Mouse (Mus musculus) embryonic facial prominence, embryonic 14.5 days (tissue): Measurements from ENCODE around the gene Sult2b1. TPM values are rescaled to one million over a fixed set of nuclear protein-coding genes. Genes with fewer than 3 reads are reported as not detected.

Source experiments
- ATAC-seq: fragments of 200-750 bp; cut with Nextera tagmentation; 2 replicates; pipeline ENCODE4 v1.8.0; 2017; ENCODE audit warnings: low read depth, moderate number of reproducible peaks, moderate TSS enrichment
- DNase-seq: peaks from one replicate; pipeline ENCODE4 v3.0.0-alpha.2; 2015; ENCODE audit warnings: low spot score
- H3K27ac ChIP-seq: fragments of 300-500 bp; sonication (generic); replicated peaks from 2 replicates; pipeline ENCODE4 v1.5.1; 2014; ENCODE audit warnings: low read depth, mild to moderate bottlenecking, low read length, moderate library complexity
- H3K27me3 ChIP-seq: fragments of 300-500 bp; sonication (generic); replicated peaks from 2 replicates; pipeline ENCODE4 v1.6.1; 2014; ENCODE audit warnings: low read length; ENCODE audit not compliant: control insufficient read depth, insufficient read depth
- H3K36me3 ChIP-seq: fragments of 300-500 bp; sonication (generic); 2 replicates; pipeline ENCODE4 v1.6.1; 2014; ENCODE audit warnings: low read length, mixed read lengths; ENCODE audit not compliant: control insufficient read depth, insufficient read depth
- H3K4me1 ChIP-seq: fragments of 300-500 bp; sonication (generic); 2 replicates; pipeline ENCODE4 v1.6.1; 2014; ENCODE audit warnings: antibody characterized with exemption, low read length; ENCODE audit not compliant: control insufficient read depth, insufficient read depth
- H3K4me2 ChIP-seq: fragments of 300-500 bp; sonication (generic); 2 replicates; pipeline ENCODE4 v1.6.1; 2014; ENCODE audit warnings: low read depth, mild to moderate bottlenecking, low read length, moderate library complexity, mixed read lengths
- H3K4me3 ChIP-seq: fragments of 300-500 bp; sonication (generic); 2 replicates; pipeline ENCODE4 v1.5.1; 2014; ENCODE audit warnings: low read depth, mild to moderate bottlenecking, low read length
- H3K9ac ChIP-seq: fragments of 300-500 bp; sonication (generic); 2 replicates; pipeline ENCODE4 v1.6.1; 2014; ENCODE audit warnings: low read depth, mild to moderate bottlenecking, low read length, moderate library complexity, mixed read lengths
- H3K9me3 ChIP-seq: fragments of 300-500 bp; sonication (generic); 2 replicates; pipeline ENCODE4 v1.6.1; 2016; ENCODE audit warnings: low read length; ENCODE audit not compliant: control insufficient read depth
- WGBS: fragments of 180-500 bp; shearing (Covaris S2); extraction: QIAGEN DNeasy Blood & Tissue Kit; methylation state at CpG from one replicate; pipeline ENCODE4 v1.1.7; 2014; 5-methylcytosine and 5-hydroxymethylcytosine counted together
- polyA plus RNA-seq: library from polyadenylated mRNA; unstranded; fragments of >200 nt; fragmentation: Nextera tagmentation; extraction: Ambion mirVana; gene quantifications from 2 replicates; pipeline ENCODE4 v1.2.1, GENCODE M21; 2014

The Sult2b1 gene
- polyA plus RNA-seq, 1 experiment from 2014 or later, result 16.3 TPM

- H3K36me3 ChIP-seq, result peaks cover 76% of the 10 kb centered on the region
- no peak for DNase-seq
- no peak overlapping the region for H3K27ac ChIP-seq
Observed at GRCm38 (mm10) chr7:45721642-45722347, 62.7 kb downstream of the Sult2b1 start.

GRCm38 (mm10) chr7:45721234-45721571, 63.3 kb downstream of the Sult2b1 start:
- H3K4me3 ChIP-seq, result no peak overlapping the region
- WGBS, result 79% methylated on average over 7 of the region's 7 CpGs

More at GRCm38 (mm10) chr7:45721642-45722347, 62.7 kb downstream of the Sult2b1 start:
- H3K4me2 ChIP-seq, result no peak overlapping the region
- no peak overlapping the region for H3K4me3 ChIP-seq
- ATAC-seq, result no peak
- H3K4me1 ChIP-seq, result peaks cover 3% of the 10 kb centered on the region
- 56% methylated on average over 13 of the region's 13 CpGs for WGBS
- H3K27me3 ChIP-seq, result no peaks in the 10 kb centered on the region
- H3K9ac ChIP-seq, result no peak overlapping the region
- H3K9me3 ChIP-seq, result no peaks in the 10 kb centered on the region

DNA sequence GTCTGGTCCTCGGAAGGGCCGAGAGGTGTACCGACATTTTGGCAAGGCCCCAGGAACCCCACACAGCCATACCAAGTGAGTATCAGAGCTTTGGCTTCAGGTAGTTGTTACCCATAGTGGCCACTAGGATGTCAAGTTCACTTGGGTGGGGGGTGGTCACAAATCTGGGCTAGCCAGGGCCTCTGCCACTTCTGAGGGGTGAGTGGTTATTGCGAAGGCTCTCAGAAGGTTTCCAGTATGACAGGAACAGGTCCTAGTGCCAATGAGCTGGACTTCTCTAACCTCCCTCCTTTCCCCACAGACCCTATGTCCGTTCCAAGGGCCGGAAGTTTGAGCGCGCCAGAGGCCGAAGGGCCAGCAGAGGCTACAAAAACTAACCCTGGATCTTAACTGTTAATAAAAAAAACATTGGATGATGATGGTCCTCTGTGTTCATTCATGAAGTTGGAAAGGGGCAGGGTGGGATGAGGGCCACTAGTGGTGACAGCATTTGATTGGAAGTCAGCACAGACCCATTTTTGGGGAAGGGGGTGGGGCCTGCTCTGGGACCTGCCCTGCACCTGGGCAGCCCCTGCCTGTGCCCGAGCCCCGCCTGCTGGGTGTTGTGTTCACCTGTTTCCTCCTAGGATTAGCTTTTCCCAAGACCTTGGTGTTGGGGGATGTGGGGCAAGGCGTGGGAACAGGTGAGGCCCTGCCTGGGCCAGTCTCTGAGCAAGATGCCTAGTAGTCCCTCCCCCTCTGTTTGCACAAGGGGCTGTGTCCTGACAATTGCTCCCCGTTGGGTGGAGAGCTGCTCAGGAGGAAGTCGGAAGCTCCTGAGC, 63.8 kb downstream of the Sult2b1 start, which contains the start of gene Fam83e:
Fam83e (plus strand) TSS at position 800 of the 821 bp plus-strand sequence.
- Histone ChIP-seq H3K9ac (peak within 1 kb of the TSS; percentile 19; the same call in 1 of the 2 replicates), H3K4me1 (peaks cover 13% of the 10 kb centered on the region), H3K27ac (no peak within 1 kb of the TSS; the same call in 1 of the 2 replicates), H3K27me3 (no peaks in the 10 kb centered on the region), H3K9me3 (no peaks in the 10 kb centered on the region), H3K4me3 (no peak within 1 kb of the TSS), H3K4me2 (peak within 1 kb of the TSS; percentile 77; the same call in 1 of the 2 replicates), H3K36me3 (peaks cover 64% of the 10 kb centered on the region)
- 70% methylated on average over 11 of the region's 14 CpGs for WGBS
- ATAC-seq, result peak; percentile 32; the same call in 1 of the 2 replicates
- peak; percentile 51 for DNase-seq

More at GRCm38 (mm10) chr7:45721234-45721571, 63.3 kb downstream of the Sult2b1 start:
- no peak overlapping the region for H3K4me2 ChIP-seq
- peaks cover 70% of the 10 kb centered on the region for H3K36me3 ChIP-seq
- no peak for ATAC-seq
- no peaks in the 10 kb centered on the region for H3K9me3 ChIP-seq
- H3K27ac ChIP-seq, result no peak overlapping the region; the same call in 1 of the 2 replicates
- H3K27me3 ChIP-seq, result no peaks in the 10 kb centered on the region
- peaks cover 8% of the 10 kb centered on the region for H3K4me1 ChIP-seq
- H3K9ac ChIP-seq, result no peak overlapping the region
- no peak for DNase-seq

DNA sequence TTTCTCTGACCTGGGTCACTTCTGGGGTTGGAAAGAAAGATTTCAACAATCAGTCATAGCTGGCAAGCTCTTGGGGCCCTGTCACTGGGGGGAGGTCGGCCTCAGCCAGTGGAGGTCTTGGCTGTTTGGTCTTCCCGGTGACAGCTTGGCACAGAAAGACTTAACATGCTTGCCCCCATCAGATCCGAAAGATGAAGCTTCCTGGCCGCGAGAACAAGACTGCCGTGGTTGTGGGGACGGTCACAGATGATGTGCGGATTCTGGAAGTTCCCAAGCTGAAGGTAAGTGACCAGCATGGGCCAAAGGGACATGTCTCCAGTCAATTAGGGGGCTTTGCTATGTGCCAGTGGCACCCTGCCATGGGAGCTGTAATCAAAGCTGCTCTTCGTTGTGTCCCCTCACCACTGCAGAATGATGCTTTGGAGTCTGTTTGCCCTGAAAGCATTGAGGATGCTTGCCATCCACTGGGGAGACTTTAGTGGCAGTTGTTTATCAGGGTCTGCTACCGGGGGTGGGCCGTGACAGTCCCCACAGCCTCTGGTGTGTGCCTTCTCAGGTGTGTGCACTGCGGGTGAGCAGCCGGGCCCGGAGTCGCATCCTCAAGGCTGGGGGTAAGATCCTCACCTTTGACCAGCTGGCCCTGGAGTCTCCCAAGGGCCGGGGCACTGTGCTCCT, 64.6 kb downstream of the Sult2b1 start:
- no peaks in the 10 kb centered on the region for H3K27me3 ChIP-seq
- 90% methylated on average over 15 of the region's 16 CpGs for WGBS
- DNase-seq, result no peak
- peaks cover 56% of the 10 kb centered on the region for H3K36me3 ChIP-seq
- peak overlapping the region; percentile 99 for H3K9ac ChIP-seq
- H3K4me3 ChIP-seq, result peak overlapping the region; percentile 79
- H3K9me3 ChIP-seq, result no peaks in the 10 kb centered on the region
- no peak overlapping the region for H3K27ac ChIP-seq
- no peak for ATAC-seq
- H3K4me1 ChIP-seq, result peaks cover 17% of the 10 kb centered on the region
- H3K4me2 ChIP-seq, result peak overlapping the region; percentile 77

DNA sequence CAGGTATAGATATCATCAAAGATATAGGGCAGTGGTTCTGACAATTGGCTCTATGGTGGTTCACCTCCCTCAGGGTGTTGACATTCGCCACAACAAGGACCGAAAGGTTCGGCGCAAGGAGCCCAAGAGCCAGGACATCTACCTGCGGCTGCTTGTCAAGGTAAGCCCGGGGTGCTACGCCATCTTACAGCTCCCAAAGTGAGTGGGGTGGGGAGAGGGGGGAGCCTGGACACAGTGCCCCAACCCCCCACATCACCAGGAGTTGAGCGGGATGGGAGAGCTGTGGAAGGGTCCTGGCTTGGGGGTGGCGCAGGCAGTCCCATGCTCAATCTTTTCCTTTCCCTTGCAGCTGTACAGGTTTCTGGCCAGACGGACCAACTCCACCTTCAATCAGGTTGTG, 65.3 kb downstream of the Sult2b1 start:
- DNase-seq (no peak), ATAC-seq (no peak)
- 82% methylated on average over 9 of the region's 10 CpGs for WGBS
- Histone ChIP-seq H3K27me3 (no peaks in the 10 kb centered on the region), H3K36me3 (peaks cover 50% of the 10 kb centered on the region), H3K4me3 (peak overlapping the region; percentile 79), H3K9me3 (no peaks in the 10 kb centered on the region), H3K4me1 (peaks cover 21% of the 10 kb centered on the region), H3K27ac (no peak overlapping the region), H3K9ac (peak overlapping the region; percentile 99), H3K4me2 (peak overlapping the region; percentile 77)

DNA sequence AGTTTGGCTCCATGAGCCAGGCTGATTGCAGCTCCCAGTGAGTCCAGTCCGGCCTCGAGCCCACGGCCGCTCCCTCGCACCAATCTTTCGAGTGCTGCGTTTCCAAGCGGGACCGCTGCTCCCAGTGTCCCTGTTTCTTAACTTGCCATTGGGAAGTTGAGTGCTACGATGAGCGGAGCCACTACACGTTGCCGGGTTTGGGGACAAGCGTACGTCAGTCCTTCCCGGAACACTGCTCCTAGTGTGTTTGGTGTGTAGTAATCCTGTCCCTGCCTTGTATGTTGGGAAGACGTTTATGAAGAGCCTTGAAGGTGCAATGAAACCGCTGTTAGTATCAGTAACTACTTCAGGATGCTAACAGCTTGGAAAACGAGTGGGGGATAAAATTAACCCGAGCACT, 66.1 kb downstream of the Sult2b1 start:
- H3K4me2 ChIP-seq, result peak overlapping the region; percentile 77
- 0% methylated on average over 20 of the region's 20 CpGs for WGBS
- H3K4me1 ChIP-seq, result peaks cover 21% of the 10 kb centered on the region
- ATAC-seq (no peak), DNase-seq (no peak)
- H3K4me3 ChIP-seq, result peak overlapping the region; percentile 79
- peaks cover 46% of the 10 kb centered on the region for H3K36me3 ChIP-seq
- H3K27ac ChIP-seq, result peak overlapping the region; percentile 91
- H3K9ac ChIP-seq, result peak overlapping the region; percentile 99
- H3K9me3 ChIP-seq, result no peaks in the 10 kb centered on the region
- no peaks in the 10 kb centered on the region for H3K27me3 ChIP-seq

GRCm38 (mm10) chr7:45717918-45718297, 66.6 kb downstream of the Sult2b1 start, which contains the start of gene Sphk2:
Gene Sphk2 (minus strand): TSS chr7:45718002.
- 0% methylated on average over 23 of the region's 41 CpGs for WGBS
- DNase-seq (peak; percentile 99), ATAC-seq (peak; percentile 74)
- H3K4me2 ChIP-seq, result peak within 1 kb of the TSS; percentile 77
- peaks cover 21% of the 10 kb centered on the region for H3K4me1 ChIP-seq
- peak within 1 kb of the TSS; percentile 91 for H3K27ac ChIP-seq
- H3K36me3 ChIP-seq, result peaks cover 46% of the 10 kb centered on the region
- no peaks in the 10 kb centered on the region for H3K9me3 ChIP-seq
- peak within 1 kb of the TSS; percentile 99 for H3K9ac ChIP-seq
- no peaks in the 10 kb centered on the region for H3K27me3 ChIP-seq
- peak within 1 kb of the TSS; percentile 79 for H3K4me3 ChIP-seq
